Mouse (Mus musculus): ENCODE measurements around the gene Gm20388. TPM values are rescaled to one million over a fixed set of nuclear protein-coding genes. Genes with fewer than 3 reads are reported as not detected.

Gm20388 gene
- not detected in 2 replicates for polyA plus RNA-seq (2016; fragmentation: Nextera tagmentation; extraction: Ambion mirVana)

DNA sequence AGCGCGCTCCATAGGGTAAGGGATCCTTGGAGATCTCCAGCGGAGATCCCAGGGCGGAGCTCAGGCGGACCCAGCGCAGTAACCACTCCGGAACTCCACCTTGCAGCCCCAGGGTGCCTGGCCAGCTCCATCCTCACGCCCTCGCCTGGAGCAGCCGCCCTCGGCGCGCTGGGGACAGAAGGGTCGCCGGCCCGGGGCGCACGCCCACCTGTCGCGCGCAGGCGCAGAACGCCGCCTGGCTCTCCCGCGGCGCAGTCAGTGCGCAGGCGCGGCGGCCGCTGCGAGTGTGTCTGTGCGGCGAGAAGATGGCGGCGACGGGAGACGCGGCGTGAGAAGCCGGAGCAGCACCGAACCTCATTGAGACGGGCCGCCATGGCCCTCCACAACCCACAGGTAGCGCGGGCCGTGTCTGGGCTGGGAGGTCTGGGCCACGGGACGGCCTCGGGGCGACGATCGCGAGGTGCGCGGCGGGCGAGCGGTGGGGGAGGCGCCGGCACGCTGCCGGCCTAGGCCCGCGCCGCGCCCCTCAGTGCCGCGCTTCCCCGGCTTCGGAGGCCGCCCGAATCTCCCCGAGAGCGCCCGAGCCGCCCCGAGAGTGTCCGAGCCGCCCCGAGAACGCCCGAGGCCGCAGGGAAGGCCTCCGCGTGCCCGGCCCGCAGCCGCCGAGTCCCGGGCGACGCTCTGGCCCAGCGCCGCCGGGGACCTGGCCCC lies at the start of gene Gm20388:
Gm20388 (plus strand) TSS at position 295 of the 711 bp plus-strand sequence.
- peaks cover 8% of the 10 kb centered on the region; the same call in 1 of the 2 replicates for H3K36me3 ChIP-seq
- H3K27ac ChIP-seq, result peak within 1 kb of the TSS; percentile 95
- peaks cover 67% of the 10 kb centered on the region for H3K4me1 ChIP-seq
- H3K27me3 ChIP-seq (replicated peaks), result 0 out of 2 replicates have a peak, but pooled peaks cover 11% of the 10 kb centered on the region
- under 1% methylated on average over 95 of the region's 97 CpGs for WGBS (ENCODE audit: insufficient replicate concordance)
- H3K9me3 ChIP-seq (replicated peaks), result no peaks in the 10 kb centered on the region
- H3K4me2 ChIP-seq, result peak within 1 kb of the TSS; percentile 91
- peak within 1 kb of the TSS; percentile 88 for H3K4me3 ChIP-seq
- peak within 1 kb of the TSS; percentile 97 for H3K9ac ChIP-seq
- peak; percentile 88 for ATAC-seq

DNA sequence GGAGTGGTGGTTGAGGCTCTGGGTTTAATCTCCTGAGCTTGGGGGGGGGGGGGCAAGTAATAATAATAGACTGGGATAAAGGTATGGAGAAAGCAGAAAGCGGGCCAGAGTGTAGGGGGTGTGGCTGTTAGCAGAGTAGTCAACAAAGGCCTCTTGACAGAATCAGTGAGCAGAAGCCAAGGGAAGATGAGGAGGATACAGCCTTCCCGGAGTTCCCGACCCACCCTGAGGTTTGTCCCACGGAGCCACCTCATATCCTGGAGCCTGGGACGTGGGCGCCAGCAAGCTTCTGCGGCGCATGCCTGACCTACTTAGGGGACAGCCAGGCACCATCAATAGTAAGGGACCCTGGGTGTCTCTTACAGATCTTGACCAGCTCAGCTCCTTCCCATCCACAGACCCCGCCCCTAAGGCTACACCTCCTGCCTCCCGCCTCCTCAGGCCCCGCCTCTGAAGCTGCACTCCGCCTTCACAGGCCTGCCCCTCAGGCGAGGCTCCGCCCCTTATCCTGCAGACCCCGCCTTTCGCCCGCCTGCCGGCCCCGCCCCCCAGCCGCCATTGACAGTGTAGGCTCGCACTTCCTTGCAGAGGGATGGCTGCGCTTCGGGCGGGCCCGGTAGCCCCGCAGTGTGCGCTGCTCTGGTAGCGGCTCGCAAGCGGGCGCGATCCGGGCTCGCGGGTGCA lies 48.8 kb upstream of the Gm20388 start, which contains the start of gene Klhl36:
Klhl36 (plus strand) TSS at position 561 of the 684 bp plus-strand sequence.
- no peaks in the 10 kb centered on the region for H3K9me3 ChIP-seq (replicated peaks)
- H3K4me3 ChIP-seq, result peak within 1 kb of the TSS; percentile 75
- H3K9ac ChIP-seq, result peak within 1 kb of the TSS; percentile 82
- H3K4me2 ChIP-seq, result peak within 1 kb of the TSS; percentile 99
- H3K36me3 ChIP-seq, result no peaks in the 10 kb centered on the region
- H3K4me1 ChIP-seq, result peaks cover 49% of the 10 kb centered on the region
- peak; percentile 96 for ATAC-seq
- peak within 1 kb of the TSS; percentile 70 for H3K27ac ChIP-seq
- H3K27me3 ChIP-seq (replicated peaks), result peaks cover 13% of the 10 kb centered on the region
- WGBS (ENCODE audit: insufficient replicate concordance), result 2% methylated on average over 35 of the region's 35 CpGs

DNA sequence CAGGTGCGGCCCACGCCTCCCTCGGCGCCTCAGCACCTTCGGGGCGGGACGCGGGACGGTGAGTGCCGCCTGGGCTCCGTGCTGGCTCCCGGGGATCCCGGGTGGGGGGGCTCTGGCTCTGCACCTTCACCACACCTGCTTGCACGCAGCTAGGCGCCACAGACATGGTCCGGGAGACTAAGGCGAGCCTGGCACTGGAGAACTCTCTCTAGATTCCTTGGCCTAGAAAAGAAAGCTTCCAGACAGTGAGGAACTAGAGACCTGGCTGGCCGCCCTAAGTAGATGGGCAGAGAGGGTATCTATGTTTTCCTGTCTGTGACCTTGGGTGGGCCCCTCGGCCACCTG lies 48.3 kb upstream of the Gm20388 start:
- Histone ChIP-seq H3K4me2 (peak overlapping the region; percentile 99), H3K4me3 (peak overlapping the region; percentile 75), H3K27ac (peak overlapping the region; percentile 70), H3K4me1 (peaks cover 48% of the 10 kb centered on the region), H3K36me3 (no peaks in the 10 kb centered on the region), H3K9me3 (replicated peaks) (no peaks in the 10 kb centered on the region), H3K27me3 (replicated peaks) (peaks cover 13% of the 10 kb centered on the region), H3K9ac (peak overlapping the region; percentile 82)
- WGBS (ENCODE audit: insufficient replicate concordance), result 0% methylated on average over 19 of the region's 19 CpGs
- no peak for ATAC-seq

DNA sequence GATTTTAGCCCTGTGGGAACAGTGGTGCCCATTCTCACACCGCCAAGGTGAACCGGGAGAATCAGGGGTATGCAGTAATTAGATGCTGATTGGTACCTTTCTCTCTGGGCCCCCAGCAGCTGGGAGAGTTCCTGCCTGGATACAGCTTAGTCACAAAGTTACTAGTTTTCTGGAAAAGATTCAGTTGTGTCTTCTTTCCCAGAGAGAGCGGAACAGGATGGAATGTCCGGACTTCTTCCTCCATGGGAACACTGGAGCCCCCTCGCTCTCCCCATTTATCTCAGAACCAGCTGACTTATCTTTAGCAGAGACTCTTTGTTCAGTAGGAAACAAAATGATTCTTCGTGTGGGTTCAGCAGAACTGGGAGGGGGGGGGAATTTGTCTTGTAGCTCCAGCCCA lies 47.9 kb upstream of the Gm20388 start:
- Histone ChIP-seq H3K9me3 (replicated peaks) (no peaks in the 10 kb centered on the region), H3K9ac (peak overlapping the region; percentile 82), H3K36me3 (no peaks in the 10 kb centered on the region), H3K27ac (peak overlapping the region; percentile 70; the same call in 1 of the 2 replicates), H3K4me2 (peak overlapping the region; percentile 99), H3K4me3 (peak overlapping the region; percentile 75), H3K27me3 (replicated peaks) (peaks cover 13% of the 10 kb centered on the region), H3K4me1 (peaks cover 44% of the 10 kb centered on the region)
- no peak for ATAC-seq
- WGBS (ENCODE audit: insufficient replicate concordance), result 12% methylated on average over 6 of the region's 6 CpGs

DNA sequence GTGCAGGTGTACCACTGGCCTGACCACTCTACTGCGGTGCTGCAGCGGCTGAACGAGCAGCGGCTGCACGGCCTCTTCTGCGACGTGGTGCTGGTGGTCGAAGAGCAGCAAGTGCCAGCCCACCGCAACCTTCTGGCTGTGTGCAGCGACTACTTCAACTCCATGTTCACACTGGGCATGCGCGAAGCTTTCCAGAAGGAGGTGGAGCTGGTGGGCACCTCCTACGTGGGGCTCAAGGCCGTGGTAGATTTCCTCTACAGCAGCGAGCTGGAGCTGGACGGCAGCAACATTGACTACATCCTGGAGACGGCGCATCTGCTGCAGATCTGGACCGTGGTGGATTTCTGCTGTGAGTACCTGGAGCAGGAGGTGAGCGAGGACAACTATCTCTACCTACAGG lies 41.0 kb upstream of the Gm20388 start:
- peaks cover 3% of the 10 kb centered on the region; the same call in 1 of the 2 replicates for H3K27me3 ChIP-seq (replicated peaks)
- 71% methylated on average over 20 of the region's 20 CpGs for WGBS (ENCODE audit: insufficient replicate concordance)

DNA sequence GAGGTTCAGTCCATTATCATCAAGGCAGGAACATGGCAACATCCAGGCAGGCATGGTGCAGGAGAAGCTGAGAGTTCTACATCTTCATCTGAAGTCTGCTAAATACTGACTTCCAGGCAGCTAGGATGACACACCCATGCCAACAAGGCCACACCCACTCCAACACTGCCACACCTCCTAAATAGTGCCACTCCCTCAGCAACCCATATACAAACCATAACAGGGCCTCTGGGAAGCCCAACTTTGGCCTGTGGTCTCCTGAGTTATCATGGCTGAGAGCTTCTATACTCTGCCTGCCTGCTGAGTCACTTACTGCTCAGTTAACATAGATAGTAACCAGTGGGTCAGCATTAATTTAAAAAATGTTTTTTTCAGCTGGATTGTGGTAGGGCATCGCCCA lies 37.5 kb upstream of the Gm20388 start:
- Histone ChIP-seq H3K9me3 (replicated peaks) (peaks cover 10% of the 10 kb centered on the region), H3K9ac (no peak overlapping the region), H3K27me3 (replicated peaks) (no peaks in the 10 kb centered on the region), H3K27ac (no peak overlapping the region), H3K4me3 (no peak overlapping the region), H3K4me2 (no peak overlapping the region), H3K36me3 (peaks cover 38% of the 10 kb centered on the region), H3K4me1 (peaks cover 8% of the 10 kb centered on the region; the same call in 1 of the 2 replicates)
- WGBS (ENCODE audit: insufficient replicate concordance), result 76% methylated on average over 1 of the region's 1 CpGs
- ATAC-seq, result peak; percentile 84

More for the DNA sequence above, 41.0 kb upstream of the Gm20388 start:
- no peak for ATAC-seq
- Histone ChIP-seq H3K4me3 (no peak overlapping the region), H3K36me3 (peaks cover 31% of the 10 kb centered on the region), H3K27ac (no peak overlapping the region), H3K4me1 (peaks cover 8% of the 10 kb centered on the region; the same call in 1 of the 2 replicates), H3K4me2 (no peak overlapping the region), H3K9ac (no peak overlapping the region), H3K9me3 (replicated peaks) (peaks cover 10% of the 10 kb centered on the region)

DNA sequence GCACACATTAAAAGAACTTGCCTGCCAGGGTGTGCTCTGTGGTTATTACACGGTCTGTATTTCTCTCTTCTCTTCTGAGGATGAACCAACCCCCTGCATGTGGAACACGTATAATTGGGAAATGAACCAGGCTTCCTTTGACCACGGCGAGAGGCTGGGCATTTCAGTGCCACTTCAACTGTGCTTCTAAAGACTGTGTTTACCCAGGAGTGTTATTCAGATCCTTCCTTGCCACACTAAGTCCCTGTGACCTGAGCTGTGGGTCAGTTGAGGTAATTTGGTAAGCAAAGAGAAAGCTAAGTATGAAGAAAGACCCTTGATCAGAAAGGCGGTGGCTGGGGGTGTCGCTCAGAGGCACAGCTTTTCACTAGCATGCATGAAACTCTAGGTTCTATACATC lies 29.3 kb upstream of the Gm20388 start:
- H3K9me3 ChIP-seq (replicated peaks), result no peaks in the 10 kb centered on the region
- 0 out of 2 replicates have a peak, but pooled peaks cover 3% of the 10 kb centered on the region for H3K36me3 ChIP-seq
- no peak for ATAC-seq
- H3K27me3 ChIP-seq (replicated peaks), result no peaks in the 10 kb centered on the region
- H3K27ac ChIP-seq, result no peak overlapping the region
- no peak overlapping the region for H3K9ac ChIP-seq
- 71% methylated on average over 6 of the region's 6 CpGs for WGBS (ENCODE audit: insufficient replicate concordance)
- H3K4me1 ChIP-seq, result peaks cover 16% of the 10 kb centered on the region; the same call in 1 of the 2 replicates
- no peak overlapping the region for H3K4me2 ChIP-seq
- H3K4me3 ChIP-seq, result no peak overlapping the region

DNA sequence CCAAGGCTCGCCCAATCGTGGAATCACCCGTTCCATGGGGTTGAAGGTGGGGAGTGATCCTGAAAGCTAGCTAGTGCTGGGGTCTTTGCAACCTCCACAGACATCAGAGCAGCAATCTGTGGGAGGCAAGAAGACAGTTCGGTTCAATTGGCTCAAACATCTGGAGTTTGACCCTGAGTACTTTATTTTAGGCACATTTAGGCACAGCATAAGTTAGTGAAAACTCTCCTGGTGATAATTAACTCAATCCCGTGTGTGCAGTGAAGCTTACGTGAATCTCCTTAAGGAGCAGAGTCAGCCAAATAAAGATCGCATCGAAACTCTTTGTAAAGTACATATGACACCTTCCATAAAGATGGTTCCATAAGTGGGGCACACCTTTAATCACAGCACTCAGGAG lies 28.7 kb upstream of the Gm20388 start:
- Histone ChIP-seq H3K4me3 (no peak overlapping the region), H3K9me3 (replicated peaks) (no peaks in the 10 kb centered on the region), H3K36me3 (no peaks in the 10 kb centered on the region), H3K4me2 (no peak overlapping the region), H3K9ac (no peak overlapping the region), H3K4me1 (peaks cover 17% of the 10 kb centered on the region; the same call in 1 of the 2 replicates), H3K27ac (no peak overlapping the region), H3K27me3 (replicated peaks) (0 out of 2 replicates have a peak, but pooled peaks cover 3% of the 10 kb centered on the region)
- WGBS (ENCODE audit: insufficient replicate concordance), result 75% methylated on average over 8 of the region's 8 CpGs
- no peak for ATAC-seq

DNA sequence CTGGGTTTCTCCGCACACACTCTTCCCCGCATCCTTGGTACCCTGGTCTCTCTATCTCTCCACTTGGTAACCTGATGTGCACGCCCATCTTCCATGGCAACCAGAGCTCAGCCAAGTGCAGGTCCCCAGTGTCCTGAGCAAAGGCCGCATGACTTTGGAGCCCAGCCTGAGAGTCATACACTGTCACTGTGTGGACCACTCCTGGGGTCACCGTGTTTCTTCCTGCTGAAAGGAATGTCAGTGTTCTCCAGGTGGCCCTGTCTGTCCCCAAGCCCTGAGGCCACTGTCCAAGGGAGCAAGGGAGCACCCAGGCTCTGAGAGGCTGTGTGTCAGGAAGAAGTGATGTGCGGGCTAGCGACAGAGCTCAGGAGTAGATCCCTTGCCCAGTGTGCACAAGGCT lies 27.4 kb upstream of the Gm20388 start:
- H3K9ac ChIP-seq, result no peak overlapping the region
- H3K4me3 ChIP-seq, result no peak overlapping the region
- no peaks in the 10 kb centered on the region for H3K36me3 ChIP-seq
- 80% methylated on average over 7 of the region's 7 CpGs for WGBS (ENCODE audit: insufficient replicate concordance)
- no peaks in the 10 kb centered on the region for H3K9me3 ChIP-seq (replicated peaks)
- H3K4me1 ChIP-seq, result peaks cover 17% of the 10 kb centered on the region; the same call in 1 of the 2 replicates
- no peak for ATAC-seq
- H3K27ac ChIP-seq, result no peak overlapping the region
- H3K4me2 ChIP-seq, result no peak overlapping the region
- H3K27me3 ChIP-seq (replicated peaks), result 0 out of 2 replicates have a peak, but pooled peaks cover 5% of the 10 kb centered on the region

DNA sequence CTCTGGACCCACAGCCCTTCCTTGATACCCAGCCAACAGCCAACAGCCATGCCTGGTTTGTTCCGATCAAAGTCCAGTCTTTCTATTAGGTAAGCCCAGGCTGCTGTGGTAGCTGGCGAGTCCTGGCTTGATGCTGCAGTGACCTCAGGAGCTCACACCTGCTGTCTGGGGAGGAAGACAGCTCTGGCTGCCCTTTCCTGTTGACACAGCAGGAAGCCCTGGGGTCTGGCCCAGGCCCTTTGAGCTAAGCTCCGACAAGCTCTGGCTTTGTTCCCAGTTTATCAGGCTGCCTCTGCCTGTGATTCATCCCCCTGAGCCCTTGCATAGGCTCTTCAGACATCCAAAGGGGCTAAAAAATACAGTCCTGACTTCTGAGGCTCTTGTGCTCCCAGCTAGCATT lies 25.0 kb upstream of the Gm20388 start:
- Histone ChIP-seq H3K27me3 (replicated peaks) (peaks cover 5% of the 10 kb centered on the region; the same call in 1 of the 2 replicates), H3K4me1 (peaks cover 17% of the 10 kb centered on the region; the same call in 1 of the 2 replicates), H3K9ac (no peak overlapping the region), H3K36me3 (no peaks in the 10 kb centered on the region), H3K4me3 (no peak overlapping the region), H3K4me2 (no peak overlapping the region), H3K27ac (peak overlapping the region; percentile 58), H3K9me3 (replicated peaks) (no peaks in the 10 kb centered on the region)
- WGBS (ENCODE audit: insufficient replicate concordance), result 37% methylated on average over 3 of the region's 3 CpGs
- peak; percentile 71 for ATAC-seq

DNA sequence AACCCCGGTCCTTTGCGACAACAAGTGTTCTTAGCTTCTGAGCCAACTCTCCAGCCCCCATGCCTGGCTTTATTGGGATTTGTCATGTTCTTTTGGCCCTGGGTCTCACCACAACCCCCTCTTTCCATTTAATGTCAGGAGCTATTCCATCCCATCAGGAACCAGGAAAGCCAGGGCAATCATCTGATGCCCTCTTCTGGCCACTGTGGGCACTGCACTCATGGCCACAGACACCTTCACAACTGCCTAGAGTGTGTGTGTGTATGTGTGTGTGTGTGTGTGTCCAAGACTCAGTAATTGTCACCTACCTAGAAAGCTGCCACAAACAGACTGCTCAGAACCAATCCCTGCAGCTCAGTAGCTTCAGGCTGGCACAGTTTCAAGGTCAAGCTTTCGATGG lies 23.5 kb upstream of the Gm20388 start:
- 91% methylated on average over 3 of the region's 3 CpGs for WGBS (ENCODE audit: insufficient replicate concordance)
- peaks cover 5% of the 10 kb centered on the region; the same call in 1 of the 2 replicates for H3K27me3 ChIP-seq (replicated peaks)
- no peaks in the 10 kb centered on the region for H3K9me3 ChIP-seq (replicated peaks)
- no peak overlapping the region for H3K4me2 ChIP-seq
- H3K27ac ChIP-seq, result no peak overlapping the region
- no peak overlapping the region for H3K4me3 ChIP-seq
- no peak for ATAC-seq
- H3K4me1 ChIP-seq, result peaks cover 17% of the 10 kb centered on the region; the same call in 1 of the 2 replicates
- no peaks in the 10 kb centered on the region for H3K36me3 ChIP-seq
- no peak overlapping the region for H3K9ac ChIP-seq

DNA sequence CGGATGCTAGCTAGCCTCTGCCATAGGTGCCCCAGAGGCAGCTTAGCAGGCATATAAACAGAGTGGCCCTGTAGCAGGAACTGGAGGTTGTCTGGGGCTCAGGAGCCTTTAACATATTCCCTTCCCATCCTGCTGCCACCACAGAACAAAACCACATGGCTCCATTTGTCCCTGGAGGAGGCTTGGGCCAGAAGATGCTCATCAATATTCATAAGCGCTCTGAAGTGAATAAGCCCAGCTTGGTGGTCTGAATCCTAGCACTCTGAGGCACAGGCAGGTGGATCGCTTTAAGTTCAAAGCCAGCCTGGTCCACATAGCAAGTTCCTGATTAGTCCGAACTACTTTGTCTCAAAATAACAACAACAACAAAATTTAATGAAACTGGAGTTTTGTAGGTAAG lies 22.6 kb upstream of the Gm20388 start:
- Histone ChIP-seq H3K4me3 (no peak overlapping the region), H3K27me3 (replicated peaks) (peaks cover 5% of the 10 kb centered on the region; the same call in 1 of the 2 replicates), H3K4me2 (no peak overlapping the region), H3K9ac (no peak overlapping the region), H3K36me3 (no peaks in the 10 kb centered on the region), H3K9me3 (replicated peaks) (no peaks in the 10 kb centered on the region), H3K4me1 (peaks cover 17% of the 10 kb centered on the region; the same call in 1 of the 2 replicates), H3K27ac (no peak overlapping the region)
- ATAC-seq, result no peak
- 66% methylated on average over 4 of the region's 4 CpGs for WGBS (ENCODE audit: insufficient replicate concordance)

All from liver, embryonic 12.5 days (tissue).